Mouse (Mus musculus) urinary bladder, postnatal 36 days (tissue): ENCODE measurements around the gene Ccdc136.

ENCODE experiments used
- DNase-seq, 2 experiments: peaks; one replicate each; pipeline ENCODE4 v3.0.0; 2022; ENCODE audit warnings: low spot score in 2 of 2, mixed read lengths in 1 of 2

Gene Ccdc136

DNA sequence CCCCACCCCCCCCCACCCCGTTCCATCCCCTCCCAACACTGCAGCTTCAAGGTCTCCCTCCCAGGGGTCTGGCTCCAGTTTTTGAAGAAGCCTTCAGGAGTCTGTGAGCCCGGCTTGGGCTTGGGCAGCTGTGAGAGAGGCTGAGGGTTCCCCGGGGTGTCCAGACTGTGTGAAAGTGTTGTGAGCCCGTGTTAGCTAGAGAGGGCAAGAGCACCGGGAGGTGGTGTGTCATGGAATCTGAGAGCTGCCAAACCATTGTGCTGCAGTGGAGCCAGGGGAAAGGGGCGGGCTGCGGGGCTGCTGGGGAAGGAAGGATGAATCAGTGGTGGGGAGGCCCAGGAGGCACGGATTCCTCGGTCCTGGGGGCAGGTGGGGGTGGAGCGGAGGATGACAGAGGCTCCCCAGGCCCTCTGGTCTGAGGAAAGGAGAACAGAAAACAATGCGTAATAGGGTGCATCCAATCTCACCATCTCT, 40.4 kb downstream of the Ccdc136 start:
- DNase-seq = peak in 1 of 2 experiments; percentile 44

DNA sequence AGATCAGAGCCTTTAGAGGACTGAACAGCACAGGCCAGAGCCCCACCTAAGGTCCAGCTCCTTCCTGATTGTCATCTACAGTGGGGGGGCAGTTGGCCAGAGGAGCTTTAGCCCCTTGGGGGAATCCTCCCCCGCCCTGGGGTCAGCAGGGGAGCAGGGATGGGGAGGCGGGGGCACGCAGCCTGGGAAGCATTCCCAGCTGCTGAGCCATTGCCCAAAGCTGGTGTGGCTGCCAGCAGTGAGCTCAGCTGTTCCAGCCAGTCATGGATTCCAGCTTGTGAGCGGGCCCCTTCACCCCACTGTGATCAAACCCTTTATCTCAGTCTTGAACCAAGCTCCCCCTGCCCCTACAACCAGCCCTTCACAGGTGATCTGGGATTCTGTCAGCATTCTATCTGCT, 43.1 kb downstream of the Ccdc136 start:
- no peak for DNase-seq

DNA sequence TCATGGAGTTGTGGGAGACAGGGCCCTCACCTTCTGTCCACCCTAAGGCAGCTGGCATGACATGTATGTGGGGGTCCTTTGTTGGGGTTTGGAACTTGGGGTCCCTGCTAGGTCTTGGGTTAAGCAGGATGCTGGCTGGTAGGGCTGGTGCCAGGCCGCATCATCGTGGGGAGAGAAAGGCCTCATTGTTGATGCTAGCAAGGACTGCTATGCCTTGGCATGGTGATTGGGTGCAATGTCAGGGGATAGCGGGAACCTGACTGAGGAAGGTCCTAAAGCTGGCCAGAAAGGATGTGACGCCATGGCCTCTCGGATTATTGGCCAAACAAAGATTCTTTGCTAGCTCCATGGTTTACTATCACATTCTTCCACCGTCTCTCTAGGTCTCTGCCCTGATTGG, 43.7 kb downstream of the Ccdc136 start:
- DNase-seq = no peak

DNA sequence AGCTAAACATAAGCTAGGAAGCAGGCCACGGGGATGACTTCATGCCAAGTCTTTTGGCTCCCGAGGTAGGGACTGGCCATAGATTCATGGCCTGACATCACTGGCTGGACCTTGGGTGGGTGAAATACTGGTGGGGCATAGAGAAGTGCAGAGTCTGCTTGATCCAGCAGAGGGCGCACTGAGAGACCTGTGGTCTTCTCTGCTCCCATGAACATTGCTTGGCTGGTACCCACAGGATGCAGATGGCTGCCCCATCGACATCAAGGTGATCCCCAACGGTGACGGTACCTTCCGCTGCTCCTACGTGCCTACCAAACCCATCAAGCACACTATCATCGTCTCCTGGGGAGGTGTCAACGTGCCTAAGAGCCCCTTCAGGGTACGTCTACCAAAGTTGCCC, 48.7 kb downstream of the Ccdc136 start:
- no peak for DNase-seq

DNA sequence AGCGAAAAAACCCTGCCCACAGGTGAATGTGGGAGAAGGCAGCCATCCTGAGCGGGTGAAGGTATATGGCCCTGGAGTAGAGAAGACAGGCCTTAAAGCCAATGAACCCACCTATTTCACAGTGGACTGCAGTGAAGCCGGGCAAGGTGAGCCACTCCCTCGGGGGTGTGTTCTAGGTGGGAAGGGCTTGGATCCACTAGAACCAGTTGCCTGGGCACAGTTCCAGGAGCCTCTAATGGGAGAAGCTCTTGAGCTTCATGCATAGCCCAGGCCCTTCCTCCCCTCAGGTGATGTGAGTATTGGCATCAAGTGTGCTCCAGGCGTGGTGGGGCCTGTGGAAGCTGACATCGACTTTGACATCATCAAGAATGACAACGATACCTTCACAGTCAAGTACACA, 49.2 kb downstream of the Ccdc136 start:
- no peak for DNase-seq

DNA sequence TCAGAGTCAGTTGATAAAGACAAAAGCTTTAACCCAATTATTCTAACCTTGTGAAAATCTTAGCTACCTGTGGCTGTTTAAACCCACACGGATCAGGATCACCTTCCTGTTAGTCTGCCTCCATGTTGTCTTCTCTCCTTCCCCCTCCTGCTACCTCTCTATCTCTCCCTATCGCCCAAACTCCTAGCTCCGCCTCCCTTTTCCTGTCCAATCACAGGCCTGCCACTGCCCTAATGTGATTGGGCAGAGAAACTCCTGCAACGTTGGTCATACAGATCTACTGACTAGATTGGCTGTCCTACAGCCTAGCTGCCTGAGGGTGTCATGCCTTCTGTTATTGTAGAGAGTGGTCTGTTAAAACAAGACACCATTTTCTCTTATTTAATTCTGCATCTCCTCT, 53.7 kb downstream of the Ccdc136 start:
- no peak for DNase-seq

DNA sequence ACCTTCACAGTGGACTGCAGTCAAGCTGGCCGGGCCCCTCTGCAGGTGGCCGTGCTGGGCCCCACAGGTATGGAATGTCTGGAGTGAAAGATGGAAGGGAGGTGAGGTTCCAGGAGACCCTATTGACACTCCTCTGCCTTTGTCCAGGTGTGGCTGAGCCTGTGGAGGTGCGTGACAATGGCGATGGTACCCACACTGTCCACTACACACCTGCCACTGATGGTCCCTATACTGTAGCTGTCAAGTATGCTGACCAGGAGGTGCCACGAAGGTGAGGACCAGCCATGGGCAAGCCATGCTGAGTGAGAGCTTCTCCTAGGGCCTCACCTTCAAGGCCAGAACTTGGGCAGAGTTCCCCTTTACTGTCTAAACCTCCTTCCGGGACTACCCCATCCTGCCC, 54.6 kb downstream of the Ccdc136 start:
- no peak for DNase-seq

DNA sequence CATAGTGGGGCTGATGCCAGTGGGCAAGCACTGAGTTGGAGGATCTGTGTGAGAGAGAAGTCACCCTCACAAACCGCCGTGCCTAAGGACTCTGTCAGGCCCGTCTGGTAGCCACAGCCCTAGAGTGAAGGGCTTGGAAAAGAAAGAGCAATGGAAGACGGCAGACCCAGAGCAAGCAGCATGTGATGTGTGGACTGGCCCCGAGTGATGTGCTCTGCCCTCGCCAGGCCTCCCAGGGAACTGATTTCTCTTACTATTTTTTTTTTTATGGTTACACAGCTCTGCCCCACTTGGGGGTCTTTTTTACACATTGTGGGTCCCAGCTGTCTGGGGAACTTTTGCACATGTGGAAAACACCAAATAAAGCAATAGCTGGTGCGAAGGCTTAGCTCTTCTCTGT, 65.4 kb downstream of the Ccdc136 start:
- DNase-seq = no peak

DNA sequence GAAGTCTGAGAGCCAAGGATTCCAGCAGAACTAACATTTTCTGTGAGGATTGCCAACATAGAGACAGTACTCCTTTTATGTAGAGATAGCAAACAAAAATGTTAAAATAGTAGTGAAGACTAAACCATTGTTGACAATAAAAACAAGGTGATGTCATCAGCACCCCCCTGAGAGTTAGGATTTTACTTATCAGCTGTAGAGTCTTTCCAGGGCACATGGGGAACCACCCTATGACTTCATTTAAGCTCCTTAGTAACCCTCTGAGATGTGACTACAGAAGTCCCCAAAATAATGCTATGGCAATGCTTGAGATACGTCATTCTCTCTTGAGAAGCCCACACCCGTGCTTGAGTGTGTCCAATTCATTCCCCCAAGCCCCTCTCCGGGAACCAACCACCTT, 67.3 kb downstream of the Ccdc136 start:
- no peak for DNase-seq

DNA sequence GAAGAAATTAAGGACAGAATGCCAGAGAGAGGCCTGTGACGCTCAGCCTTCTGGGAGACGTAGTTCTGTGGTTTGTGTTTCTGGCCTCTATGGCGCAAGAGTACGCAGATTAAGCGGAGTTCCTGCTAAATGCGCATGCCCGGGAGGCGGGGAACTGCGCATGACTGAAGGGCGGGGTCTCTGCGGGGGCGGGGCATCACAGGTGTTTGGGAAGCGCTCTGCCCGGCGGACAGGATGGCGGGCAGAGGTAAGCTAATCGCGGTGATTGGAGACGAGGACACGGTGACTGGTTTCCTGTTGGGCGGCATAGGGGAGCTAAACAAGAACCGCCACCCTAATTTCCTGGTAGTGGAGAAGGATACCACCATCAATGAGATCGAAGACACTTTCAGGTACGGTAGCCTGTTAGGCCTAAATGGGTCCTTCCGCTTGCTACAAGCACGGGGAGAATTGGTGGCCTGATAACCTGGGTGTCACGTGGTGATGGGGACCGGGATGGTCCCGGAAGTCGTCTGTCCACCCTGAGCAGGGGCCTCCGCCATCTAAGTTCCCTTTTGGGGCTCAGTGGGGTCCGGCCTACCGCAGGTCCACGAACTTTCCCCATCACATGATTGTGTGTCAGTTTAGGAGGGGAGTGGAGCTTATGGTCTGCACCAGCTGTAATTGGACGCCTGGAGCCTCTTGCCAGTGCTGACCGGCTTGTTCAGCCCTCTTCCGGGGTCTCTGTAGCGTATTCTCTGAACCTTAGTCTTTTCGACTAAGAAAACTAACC, 71.7 kb downstream of the Ccdc136 start, which contains the start of gene Atp6v1f:
Gene Atp6v1f (plus strand): TSS at position 136 of the 772 bp plus-strand sequence.
- DNase-seq = peak; percentile 86 to 92

DNA sequence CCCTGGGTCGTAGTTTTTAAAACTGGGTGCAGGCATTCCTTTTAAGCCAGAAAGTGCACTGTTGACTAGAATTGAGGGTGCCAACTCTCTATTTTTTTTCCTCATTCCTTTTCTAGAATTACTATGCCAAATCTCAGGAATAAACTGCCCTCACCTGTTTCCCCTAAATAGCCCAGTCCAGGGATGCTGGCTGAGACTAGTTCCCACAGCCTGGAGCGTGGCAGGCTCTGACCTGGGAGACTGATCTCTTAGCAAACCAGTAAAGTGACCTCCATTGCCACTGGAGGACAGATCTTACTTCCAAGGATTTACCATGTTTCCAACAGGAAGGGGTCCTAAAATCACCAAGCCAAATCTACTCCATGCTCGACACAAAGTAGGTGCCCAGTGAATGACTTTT, 72.7 kb downstream of the Ccdc136 start:
- DNase-seq = no peak

DNA sequence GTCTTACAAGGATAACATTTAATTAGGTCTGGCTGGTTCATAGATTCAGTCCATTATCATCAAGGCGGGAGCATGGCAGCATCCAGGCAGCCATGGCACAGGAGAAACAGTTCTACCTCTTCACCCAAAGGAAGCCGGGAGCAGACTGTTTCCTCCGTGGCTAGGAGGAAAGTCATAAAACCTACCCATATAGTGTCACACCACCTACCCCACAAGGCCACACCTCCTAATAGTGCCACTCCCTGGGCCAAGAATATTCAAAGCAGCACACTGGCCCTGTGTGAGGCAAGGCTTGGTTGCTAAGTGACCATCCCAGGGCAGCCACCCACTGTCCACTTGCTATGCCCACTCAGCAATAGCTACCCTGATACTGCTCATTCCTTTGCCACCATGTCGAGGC, 75.0 kb downstream of the Ccdc136 start, which contains the start of gene Atp6v1fnb:
Gene Atp6v1fnb (plus strand): TSS at position 301 of the 400 bp plus-strand sequence.
- no peak for DNase-seq

DNA sequence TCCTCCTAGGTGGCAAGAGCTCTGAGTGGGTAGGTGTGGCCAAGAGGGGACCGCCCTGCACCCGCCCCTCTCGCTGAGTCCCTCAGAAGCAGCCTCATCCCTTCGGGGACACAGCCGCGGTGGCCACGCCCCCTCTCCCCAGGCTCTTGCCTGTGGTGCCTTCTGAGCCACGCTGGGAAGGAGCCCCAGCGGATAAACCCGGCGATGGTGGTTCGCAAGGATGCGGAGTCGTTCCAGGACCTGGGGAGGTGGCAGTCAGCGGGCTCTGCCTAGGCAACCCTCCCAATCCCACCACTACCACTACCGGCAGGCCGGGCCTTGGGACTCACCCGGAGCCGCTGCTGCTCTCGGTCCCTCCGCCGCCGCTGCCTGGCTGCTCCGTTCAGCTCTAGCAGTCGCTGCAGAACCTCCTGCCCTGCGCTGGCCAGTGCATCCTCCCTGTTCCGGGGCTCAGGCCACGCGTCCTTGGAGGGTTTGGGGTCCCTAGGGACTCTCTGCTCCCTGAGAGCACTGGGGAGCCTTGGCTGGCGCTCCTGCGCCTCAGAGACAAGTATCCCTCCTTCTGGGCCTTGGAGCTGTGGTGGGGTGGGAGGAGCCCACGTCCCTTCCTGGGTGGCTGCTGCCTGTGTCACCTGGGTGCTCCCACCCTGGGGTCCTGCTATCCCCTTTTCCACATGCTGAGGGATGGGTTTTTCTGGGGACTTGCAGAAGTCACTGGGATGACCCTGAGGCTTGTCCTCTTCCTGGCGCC, 78.0 kb downstream of the Ccdc136 start:
- DNase-seq = peak; percentile 56 to 73

DNA sequence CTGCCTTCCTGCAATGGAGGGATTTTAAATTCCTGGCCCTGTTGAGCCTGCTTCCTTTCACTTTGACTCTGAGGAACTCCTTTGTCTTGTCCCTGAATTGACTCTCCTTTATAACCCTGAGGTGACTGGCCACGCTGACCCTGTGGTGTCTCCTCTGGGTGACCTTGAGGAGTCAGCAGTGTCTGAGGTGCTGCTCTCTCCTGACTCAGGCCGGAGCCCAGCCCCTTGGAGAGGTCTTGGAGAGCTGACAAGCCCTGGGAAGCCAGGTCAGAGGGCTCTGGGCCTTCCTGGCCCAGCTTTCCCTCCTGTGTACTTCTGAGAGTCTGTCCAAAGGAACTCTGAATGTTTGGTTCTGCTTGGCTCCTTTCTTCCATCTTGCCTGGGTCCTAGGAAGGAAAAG, 78.6 kb downstream of the Ccdc136 start:
- no peak for DNase-seq
